Mouse (Mus musculus): ENCODE measurements around the gene Eaf2.

The Eaf2 gene

DNA sequence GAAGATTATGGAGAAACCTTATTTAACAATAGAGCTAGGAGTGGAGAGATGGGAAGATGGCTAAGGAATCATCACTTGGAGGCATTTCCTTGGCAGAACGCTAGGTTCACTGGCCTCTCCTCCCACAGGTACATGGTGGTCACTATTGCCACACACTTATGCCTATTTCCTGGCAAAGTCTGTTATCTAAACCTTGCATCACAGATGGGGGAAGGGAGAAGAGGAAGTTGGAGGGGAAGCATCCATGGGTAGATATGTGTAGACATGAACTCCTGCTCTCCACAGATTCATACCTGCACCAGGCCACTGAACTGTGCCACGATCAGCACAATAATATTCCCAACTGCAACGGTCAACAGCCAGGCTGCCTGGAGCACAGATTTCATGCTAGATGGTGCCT, 122.8 kb downstream of the Eaf2 start:
- DNase-seq (ENCODE audit: low spot score): no peak

DNA sequence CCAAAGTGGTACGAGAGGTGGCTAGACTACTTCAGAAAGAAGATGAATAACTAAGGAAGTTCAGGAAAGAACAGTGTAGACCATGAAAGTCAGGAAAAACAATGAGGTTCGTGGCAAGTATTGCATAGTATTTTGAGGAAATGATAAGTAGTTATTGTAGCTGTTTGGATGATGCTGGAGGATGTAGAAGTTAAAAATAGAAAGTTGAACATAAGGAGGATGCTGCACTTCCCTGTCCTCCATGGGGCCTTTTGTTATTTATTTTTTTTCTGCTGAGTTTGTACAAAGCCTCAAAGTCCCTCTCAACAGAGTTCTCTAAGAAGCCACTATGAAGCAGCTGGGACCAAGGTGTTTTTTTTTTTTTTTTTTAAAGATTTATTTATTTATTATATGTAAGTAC, 127.0 kb downstream of the Eaf2 start:
- DNase-seq (ENCODE audit: low spot score): no peak

DNA sequence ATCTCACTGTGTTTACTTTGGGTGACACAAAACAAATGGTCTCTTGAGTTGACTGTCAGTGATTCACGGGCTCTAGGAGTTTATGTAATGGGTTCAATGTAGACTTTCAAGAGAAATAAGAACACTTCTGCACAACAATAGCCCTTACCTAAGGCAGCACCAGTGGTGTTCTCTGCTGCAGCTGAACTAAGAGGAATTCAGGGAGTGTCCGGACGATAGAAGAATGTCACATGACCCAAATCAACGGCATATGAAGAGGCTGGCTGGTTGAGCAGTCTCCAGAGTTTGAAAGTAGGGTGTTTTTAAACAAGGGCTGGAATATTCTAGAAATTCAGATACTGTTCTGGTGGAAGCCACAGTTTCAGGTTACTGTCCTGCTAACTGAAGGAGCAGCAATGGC, 127.7 kb downstream of the Eaf2 start:
- no peak for DNase-seq (ENCODE audit: low spot score)

DNA sequence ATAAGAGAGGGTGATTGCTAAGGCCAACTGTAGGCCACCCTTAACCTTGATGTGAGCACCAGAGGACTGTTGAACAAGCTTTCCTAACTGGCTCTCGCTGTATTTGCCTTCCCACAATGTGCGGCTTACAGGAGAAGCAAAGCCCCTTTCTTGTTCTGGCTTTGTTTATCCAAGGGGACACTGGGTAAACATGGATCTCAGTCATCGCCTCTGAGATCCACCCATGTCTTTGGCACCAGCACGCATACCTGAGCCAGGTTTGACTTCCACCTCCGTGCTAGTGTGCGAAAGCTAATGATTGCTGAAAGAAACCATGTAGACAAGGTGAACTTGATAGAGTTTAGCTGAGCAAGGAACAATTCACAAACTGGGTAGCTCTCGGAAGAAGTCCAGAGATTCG, 131.2 kb downstream of the Eaf2 start:
- no peak for DNase-seq (ENCODE audit: low spot score)
